Mouse (Mus musculus) CH12.LX (cell line): ENCODE data around the gene Zbp1. TPM values are rescaled to one million over a fixed set of nuclear protein-coding genes. Genes with fewer than 3 reads are reported as not detected.

Source experiments
- DNase-seq: peaks from one replicate; pipeline ENCODE4 v3.0.0-alpha.2; 2013; ENCODE audit errors: extremely low read depth
- H3K27ac ChIP-seq: 2 replicates; pipeline ENCODE4 v1.5.1; 2012; ENCODE audit warnings: low read depth, mild to moderate bottlenecking, control low read depth, moderate library complexity; ENCODE audit not compliant: insufficient read depth
- H3K27me3 ChIP-seq: replicated peaks from 2 replicates; pipeline ENCODE3; 2012; ENCODE audit warnings: inconsistent platforms
- H3K36me3 ChIP-seq, 2 experiments: replicated peaks in 1 of 2; 2 replicates each; pipeline versions ENCODE3 to v1.6.1; 2012; ENCODE audit warnings: inconsistent platforms in 1 of 2, low read length in 1 of 2, mild to moderate bottlenecking in 1 of 2, mixed read lengths in 1 of 2, moderate library complexity in 1 of 2; ENCODE audit not compliant: control insufficient read depth in 1 of 2, insufficient read depth in 1 of 2
- H3K4me1 ChIP-seq, 2 experiments: 2 replicates each; pipeline ENCODE4 v1.6.1; 2012; ENCODE audit warnings: inconsistent platforms in 1 of 2, moderate library complexity in 1 of 2; ENCODE audit not compliant: insufficient read depth in 2 of 2, control insufficient read depth in 1 of 2
- H3K4me2 ChIP-seq: 2 replicates; pipeline ENCODE4 v1.6.1; 2012; ENCODE audit warnings: low read depth, mild to moderate bottlenecking, control low read depth; ENCODE audit not compliant: poor library complexity, insufficient read depth, severe bottlenecking
- H3K4me3 ChIP-seq, 3 experiments: fragments of 150-350 bp in 1 of 3; sonication (generic) in 1 of 3; replicated peaks in 1 of 3; 2 replicates each; pipeline versions ENCODE3 to v1.5.1; 2011 to 2012; ENCODE audit warnings: low read depth in 2 of 3, low read length in 2 of 3, mild to moderate bottlenecking in 2 of 3, moderate library complexity in 2 of 3, control low read depth in 1 of 3, improper control_type of control experiment in 1 of 3, inconsistent platforms in 1 of 3, mixed read lengths in 1 of 3; ENCODE audit not compliant: poor library complexity in 1 of 3
- H3K79me2 ChIP-seq: replicated peaks from 2 replicates; pipeline ENCODE4 v1.6.1; 2012; ENCODE audit warnings: mild to moderate bottlenecking, moderate library complexity; ENCODE audit not compliant: control insufficient read depth, poor library complexity, insufficient read depth, severe bottlenecking; ENCODE audit errors: extremely low read depth
- H3K9ac ChIP-seq: 2 replicates; pipeline ENCODE4 v1.6.1; 2012; ENCODE audit warnings: low read depth, mild to moderate bottlenecking, control low read depth, moderate library complexity; ENCODE audit not compliant: insufficient read depth
- H3K9me3 ChIP-seq: replicated peaks from 2 replicates; pipeline ENCODE3; 2012; ENCODE audit warnings: low read length, inconsistent platforms, mixed read lengths
- CHD1 ChIP-seq: IDR thresholded peaks from 2 replicates; pipeline ENCODE4 v1.6.1; 2012; ENCODE audit warnings: low read depth, low read length, improper control_type of control experiment, inconsistent platforms
- ETS1 ChIP-seq: conservative IDR thresholded peaks from 2 replicates; pipeline ENCODE4 v1.6.1; 2012; ENCODE audit warnings: low read depth, mild to moderate bottlenecking, inconsistent platforms, low read length, improper control_type of control experiment, moderate library complexity
- GABPA ChIP-seq: IDR thresholded peaks from 2 replicates; pipeline ENCODE4 v1.6.1; 2012; ENCODE audit warnings: low read depth, low read length, improper control_type of control experiment, inconsistent platforms; ENCODE audit not compliant: insufficient replicate concordance
- HCFC1 ChIP-seq: IDR thresholded peaks from 2 replicates; pipeline ENCODE4 v1.6.1; 2012; ENCODE audit warnings: low read depth, mild to moderate bottlenecking, inconsistent platforms, low read length, improper control_type of control experiment
- IRF4 ChIP-seq: IDR thresholded peaks from 2 replicates; pipeline ENCODE4 v1.6.1; 2014; ENCODE audit warnings: low read depth, mild to moderate bottlenecking, inconsistent platforms, low read length, improper control_type of control experiment
- JUN ChIP-seq: IDR thresholded peaks from 2 replicates; pipeline ENCODE4 v1.6.1; 2011; ENCODE audit warnings: low read depth, mild to moderate bottlenecking, low read length, improper control_type of control experiment, moderate library complexity; ENCODE audit not compliant: insufficient read depth
- JUND ChIP-seq: conservative IDR thresholded peaks from 2 replicates; pipeline ENCODE4 v1.6.1; 2011; ENCODE audit warnings: low read depth, low read length, improper control_type of control experiment
- MAFK ChIP-seq: IDR thresholded peaks from 2 replicates; pipeline ENCODE4 v1.6.1; 2011; ENCODE audit warnings: low read length, improper control_type of control experiment; ENCODE audit not compliant: insufficient replicate concordance
- MXI1 ChIP-seq: IDR thresholded peaks from 2 replicates; pipeline ENCODE4 v1.6.1; 2011; ENCODE audit warnings: mild to moderate bottlenecking, low read depth, low read length, improper control_type of control experiment
- MYC ChIP-seq: IDR thresholded peaks from 2 replicates; pipeline ENCODE4 v1.6.1; 2011; ENCODE audit warnings: low read depth, mild to moderate bottlenecking, improper control_type of control experiment, low read length
- PAX5 ChIP-seq: IDR thresholded peaks from 2 replicates; pipeline ENCODE4 v1.6.1; 2012; ENCODE audit warnings: low read length, inconsistent platforms, mixed read lengths
- POLR2AphosphoS2 ChIP-seq: IDR thresholded peaks from 2 replicates; pipeline ENCODE4 v1.6.1; 2011; ENCODE audit warnings: low read depth, low read length, improper control_type of control experiment
- RCOR1 ChIP-seq: conservative IDR thresholded peaks from 2 replicates; pipeline ENCODE4 v1.6.1; 2012; ENCODE audit warnings: low read depth, mild to moderate bottlenecking, inconsistent platforms, low read length, improper control_type of control experiment
- SIN3A ChIP-seq: IDR thresholded peaks from 2 replicates; pipeline ENCODE4 v1.6.1; 2012; ENCODE audit warnings: low read length, improper control_type of control experiment, inconsistent platforms
- TCF12 ChIP-seq: IDR thresholded peaks from 2 replicates; pipeline ENCODE4 v1.6.1; 2014; ENCODE audit warnings: low read depth, mild to moderate bottlenecking, inconsistent platforms, low read length, improper control_type of control experiment
- USF1 ChIP-seq: IDR thresholded peaks from 2 replicates; pipeline ENCODE4 v1.6.1; 2014; ENCODE audit warnings: low read depth, mild to moderate bottlenecking, inconsistent platforms, low read length, improper control_type of control experiment
- ZKSCAN1 ChIP-seq: IDR thresholded peaks from 2 replicates; pipeline ENCODE4 v1.6.1; 2012; ENCODE audit warnings: low read depth, inconsistent platforms, low read length, improper control_type of control experiment, borderline replicate concordance
- dilution Hi-C: fragments of 300-500 bp; cut with MboI; formaldehyde crosslinking; loops from 2 replicates; pipeline ENCODE4 v1.14.3; 2020; ENCODE audit warnings: low sequenced_read_pairs; ENCODE audit not compliant: extremely low pct_unique_long_range_greater_than_20kb, extremely low pct_ligation_motif_present
- in situ Hi-C: fragments of 300-500 bp; cut with MboI; formaldehyde crosslinking; loops from 3 replicates; pipeline ENCODE4 v1.14.3; 2019; ENCODE audit warnings: low sequenced_read_pairs, low pct_ligation_motif_present, low pct_unique_long_range_greater_than_20kb, mixed read lengths
- polyA plus RNA-seq: library from polyadenylated mRNA; unstranded; fragments of >175 nt; gene quantifications from 2 replicates; pipeline ENCODE4 v1.2.1, GENCODE M21; 2012; ENCODE audit warnings: low read depth; ENCODE audit not compliant: insufficient read length
- total RNA-seq, 2 experiments: library from RNA; depleted of rRNA; stranded (reverse); fragments of 300-350 nt in 1 of 2; fragments of >200 nt in 1 of 2; gene quantifications; 2 replicates each; pipeline ENCODE4 v1.2.3; 2012 to 2014

Gene Zbp1
- total and polyA plus RNA-seq, 3 experiments, result 8.1 to 9.8 (median 8.7) TPM

DNA sequence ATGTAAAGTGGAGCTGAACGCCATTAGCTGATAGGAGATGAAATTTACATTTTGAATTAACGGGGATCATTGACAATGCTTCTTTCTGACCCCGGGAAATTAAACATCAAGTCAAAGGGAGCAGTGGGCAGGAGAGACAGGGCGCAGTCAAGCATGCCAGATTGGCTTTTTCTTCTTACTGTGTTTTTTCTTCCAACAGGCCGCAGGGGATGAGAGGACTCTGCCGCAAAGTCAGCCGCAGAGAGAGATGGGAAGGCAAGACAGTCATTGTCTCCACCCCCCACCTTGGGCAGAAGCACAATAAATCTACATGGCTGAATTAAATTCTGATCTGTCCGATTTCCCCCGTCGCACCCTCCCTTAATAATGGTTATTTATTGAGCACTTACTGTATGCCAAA is 53.4 kb downstream of the Zbp1 start:
- no peaks in the 10 kb centered on the region for H3K79me2 ChIP-seq
- in situ Hi-C loops, result loop anchor here (25.0 kb wide), 1 partner anchor 153 kb away; the partner anchor contains the start of genes Rae1 and Rbm38
- H3K27me3 ChIP-seq, result peaks cover 60% of the 10 kb centered on the region
- no peaks in the 10 kb centered on the region for H3K9me3 ChIP-seq
- DNase-seq, result no peak
- TF ChIP-seq JUN (no peak), USF1 (no peak), IRF4 (no peak), GABPA (no peak), CHD1 (no peak), HCFC1 (no peak), MAFK (no peak)
- H3K9ac ChIP-seq, result no peak overlapping the region
- no peaks in the 10 kb centered on the region for H3K36me3 ChIP-seq
- no peak overlapping the region for H3K4me2 ChIP-seq
- dilution Hi-C loops, result no loop called here
- H3K27ac ChIP-seq, result no peak overlapping the region
- no peak overlapping the region for H3K4me3 ChIP-seq
- H3K4me1 ChIP-seq, result peaks cover 0 to 11% of the 10 kb centered on the region in 2 experiments; a peak in 2 of 4 replicates

DNA sequence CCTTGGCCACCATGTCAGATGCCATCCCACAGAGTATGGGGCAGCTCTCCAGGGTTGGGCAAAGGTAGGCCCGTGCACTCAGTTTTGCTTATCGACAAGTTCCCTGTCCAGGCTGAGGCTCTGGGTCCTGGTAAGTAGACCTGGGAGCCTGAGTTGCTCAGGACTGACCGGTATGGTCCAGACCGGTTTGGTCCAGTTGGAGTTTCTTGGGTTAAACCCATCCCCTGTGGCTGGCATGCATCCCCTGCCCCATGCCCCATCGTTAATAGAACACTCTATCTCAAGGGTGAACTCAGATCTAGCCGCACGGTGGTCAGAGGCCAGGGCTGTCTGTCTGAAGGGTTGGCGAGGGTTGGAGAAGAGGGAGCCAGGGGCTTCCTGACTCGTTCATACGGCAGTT is 53.8 kb downstream of the Zbp1 start:
- Histone ChIP-seq H3K36me3 (no peaks in the 10 kb centered on the region), H3K4me3 (no peak overlapping the region), H3K4me1 (peaks cover 0 to 15% of the 10 kb centered on the region in 2 experiments; a peak in 2 of 4 replicates), H3K9me3 (no peaks in the 10 kb centered on the region), H3K27ac (no peak overlapping the region), H3K4me2 (no peak overlapping the region), H3K79me2 (no peaks in the 10 kb centered on the region), H3K9ac (no peak overlapping the region), H3K27me3 (peaks cover 57% of the 10 kb centered on the region)
- DNase-seq, result no peak
- in situ Hi-C loops, result loop anchor here (25.0 kb wide), 1 partner anchor 153 kb away; the partner anchor contains the start of genes Rae1 and Rbm38
- dilution Hi-C loops, result no loop called here
- TF ChIP-seq MYC, result no peak
- TF ChIP-seq TCF12, result no peak
- TF ChIP-seq JUN, result no peak
- TF ChIP-seq JUND, result no peak
- TF ChIP-seq ETS1, result no peak
- TF ChIP-seq POLR2AphosphoS2, result no peak
- TF ChIP-seq PAX5, result no peak
- no peak for TF ChIP-seq HCFC1
- TF ChIP-seq MXI1, result no peak
- no peak for TF ChIP-seq SIN3A
- no peak for TF ChIP-seq ZKSCAN1
- TF ChIP-seq IRF4, result no peak
- TF ChIP-seq RCOR1, result no peak
